In the genomic region with DNA sequence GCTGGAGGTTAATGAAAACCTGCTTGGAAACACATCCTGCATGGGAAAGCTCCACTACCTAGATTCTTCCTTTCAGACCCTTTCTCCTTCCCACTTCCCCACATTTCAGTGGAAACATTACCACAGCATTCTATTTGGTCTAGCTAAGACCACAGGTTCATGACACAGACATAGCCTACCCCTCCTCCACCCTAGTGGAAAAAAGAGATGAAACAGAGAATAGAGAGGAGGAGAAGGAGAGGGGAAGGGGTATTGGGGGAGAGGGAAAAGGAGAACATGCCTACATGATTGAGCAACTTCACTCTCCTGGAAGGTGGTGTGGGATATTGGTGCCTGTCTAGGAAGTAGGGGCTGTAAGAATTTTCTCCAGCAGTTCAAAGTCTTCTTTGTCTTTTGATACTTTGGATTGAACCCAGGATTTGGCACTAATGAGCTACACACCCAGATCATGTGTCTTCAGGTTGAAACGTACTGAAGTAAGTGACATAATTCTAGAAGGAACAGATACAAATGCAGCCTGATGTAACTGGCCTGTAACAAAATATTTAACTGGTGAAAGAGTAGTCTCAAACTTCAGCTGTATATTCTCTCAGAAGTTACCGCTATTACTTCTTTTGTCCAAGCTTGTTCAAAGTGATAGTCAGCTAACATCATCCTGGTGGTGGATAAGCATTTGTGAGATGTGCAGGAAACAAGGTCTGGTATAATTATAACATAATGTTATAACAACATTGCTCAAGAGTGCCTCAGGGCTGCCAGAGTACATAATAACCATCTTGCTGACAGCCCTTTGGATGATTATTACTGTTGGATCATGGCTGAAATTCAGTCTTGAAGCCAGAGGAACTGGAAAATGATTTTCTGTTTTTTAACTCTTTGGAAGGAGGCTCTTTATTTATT, we compare ENCODE assay signal across 28 mouse cellular contexts. TPM values are rescaled to one million over a fixed set of nuclear protein-coding genes. Genes with fewer than 3 reads are reported as not detected.
DNase-seq lines count a peak whose midpoint lies in the region; ATAC-seq lines count a peak whose summit lies in the region.
"Had no signal": no experiment of that assay in that cellular context is flagged by ENCODE, and none has a peak within 500 bp of the region (broad histone marks: within the 10 kb centered on the region; RNA-seq: fewer than 3 reads in every experiment).

No protein-coding gene starts in this region.

- H3K9me3 ChIP-seq in intestine, embryonic 15.5 days, result no peaks in the 10 kb centered on the region
- H3K9me3 ChIP-seq: forebrain, embryonic 10.5 days; forebrain, embryonic 15.5 days; heart, embryonic 13.5 days; limb, embryonic 13.5 days; liver, embryonic 12.5 days; neural tube, embryonic 15.5 days; stomach, embryonic 15.5 days had no signal

- 67% methylated on average over 2 of the region's 2 CpGs for WGBS in intestine, embryonic 15.5 days

- no peak overlapping the region for H3K27ac ChIP-seq in intestine, embryonic 15.5 days
- H3K27ac ChIP-seq: forebrain, embryonic 10.5 days; forebrain, embryonic 15.5 days; gastrocnemius, adult 2 months; heart, embryonic 13.5 days; hindbrain, embryonic 14.5 days; left cerebral cortex, adult 2 months; limb, embryonic 13.5 days; liver, embryonic 12.5 days; neural tube, embryonic 15.5 days; stomach, embryonic 15.5 days had no signal

- no peak overlapping the region for H3K4me2 ChIP-seq in intestine, embryonic 15.5 days (replicated peaks)
- H3K4me2 ChIP-seq: forebrain, embryonic 15.5 days; heart, embryonic 13.5 days; hindbrain, embryonic 14.5 days; limb, embryonic 13.5 days; liver, embryonic 12.5 days; neural tube, embryonic 15.5 days; stomach, embryonic 15.5 days had no signal

- ATAC-seq in intestine, embryonic 15.5 days, result peak; percentile 87
- ATAC-seq in activated CD4-positive, CD25-positive, alpha-beta regulatory T cell, adult 4 months, result no peak
- ATAC-seq: CD4-positive, CD25-positive, alpha-beta regulatory T cell, adult 4 months; forebrain, embryonic 15.5 days; liver, embryonic 12.5 days; liver, postnatal 0 days had no signal

- H3K9ac ChIP-seq in intestine, embryonic 15.5 days, result no peak overlapping the region
- H3K9ac ChIP-seq: forebrain, embryonic 15.5 days; heart, embryonic 13.5 days; hindbrain, embryonic 14.5 days; limb, embryonic 13.5 days; liver, embryonic 12.5 days; liver, postnatal 0 days; neural tube, embryonic 15.5 days; stomach, embryonic 15.5 days had no signal

- no peaks in the 10 kb centered on the region for H3K4me1 ChIP-seq in intestine, embryonic 15.5 days (replicated peaks)
- H3K4me1 ChIP-seq: forebrain, embryonic 10.5 days; forebrain, embryonic 15.5 days; heart, embryonic 13.5 days; limb, embryonic 13.5 days; liver, embryonic 12.5 days; neural tube, embryonic 15.5 days; stomach, embryonic 15.5 days had no signal

- no peaks in the 10 kb centered on the region for H3K27me3 ChIP-seq in intestine, embryonic 15.5 days (replicated peaks)
- H3K27me3 ChIP-seq: forebrain, embryonic 15.5 days; heart, embryonic 13.5 days; limb, embryonic 13.5 days; liver, embryonic 12.5 days; neural tube, embryonic 15.5 days; stomach, embryonic 15.5 days had no signal

- DNase-seq in kidney, adult 9 months, result peak; percentile 22
- no peak for DNase-seq in kidney, adult 11 months
- peak; percentile 59 for DNase-seq in adipocyte (ENCODE audit: low spot score)
- no peak for DNase-seq in lung, postnatal 25 days (ENCODE audit: low spot score)
- DNase-seq in testis, postnatal 14 days (ENCODE audit: low spot score), result no peak
- DNase-seq: adrenal gland, postnatal 25 days; cerebellum, adult 18-20 months; cerebellum, postnatal 10 days; gastrocnemius, adult 2 months; heart, postnatal 10 days; kidney, postnatal 25 days; liver, postnatal 0 days; lung, postnatal 4 days; midbrain, embryonic 14.5 days; right cerebral cortex, postnatal 25 days; thymus, postnatal 36 days had no signal

- H3K36me3 ChIP-seq in intestine, embryonic 15.5 days, result no peaks in the 10 kb centered on the region
- H3K36me3 ChIP-seq: forebrain, embryonic 10.5 days; forebrain, embryonic 15.5 days; heart, embryonic 13.5 days; limb, embryonic 13.5 days; liver, embryonic 12.5 days; neural tube, embryonic 15.5 days; stomach, embryonic 15.5 days had no signal

- H3K4me3 ChIP-seq in intestine, embryonic 15.5 days (replicated peaks), result no peak overlapping the region
- H3K4me3 ChIP-seq: forebrain, embryonic 10.5 days; forebrain, embryonic 15.5 days; gastrocnemius, adult 2 months; heart, embryonic 13.5 days; left cerebral cortex, adult 2 months; limb, embryonic 13.5 days; liver, embryonic 12.5 days; neural tube, embryonic 15.5 days; stomach, embryonic 15.5 days had no signal

RNA-seq across cellular contexts. Expression of a gene that starts 13.6 kb away (rescaled TPM):
- 281 and 284 TPM in 2 replicates for polyA plus RNA-seq in intestine, embryonic 15.5 days (2015; fragmentation: Nextera tagmentation; extraction: Ambion mirVana)
- 100 to 1,000 TPM; 467 to 490 TPM for polyA plus RNA-seq in activated CD4-positive, CD25-positive, alpha-beta regulatory T cell, adult 4 months (2017; shearing (Covaris generic))

RNA-seq across cellular contexts. Expression of a gene that starts 59.6 kb away (rescaled TPM):
- 26.6 and 33.5 TPM in 2 replicates for polyA plus RNA-seq in intestine, embryonic 15.5 days (2015; fragmentation: Nextera tagmentation; extraction: Ambion mirVana)
- polyA plus RNA-seq in activated CD4-positive, CD25-positive, alpha-beta regulatory T cell, adult 4 months (2017; shearing (Covaris generic)), result 100 to 1,000 TPM; 113 to 123 TPM

Comparison
In these comparisons a context has a peak if more than half of its experiments do, and no peak if none do; other contexts are left out.
1. DNase-seq: peak in kidney, adult 9 months (single experiment) and adipocyte (single experiment); none in kidney, adult 11 months (single experiment), lung, postnatal 25 days (single experiment) and testis, postnatal 14 days (single experiment).